Mouse (Mus musculus) lung, postnatal 10 days (tissue): ENCODE data around the gene Srd5a1.
"Not testable (repeated sequence)": the region's sequence is repeated elsewhere in the genome, so short reads cannot be mapped to it uniquely, and the experiment has no call there.

Experiments
- DNase-seq: peaks from one replicate; pipeline ENCODE4 v3.0.0; 2021

The Srd5a1 gene

GRCm38 (mm10) chr13:69611398-69612174, at the start of gene Srd5a1:
TSS of gene Srd5a1 (minus strand) at chr13:69611442.
- peak; percentile 100 for DNase-seq

- DNase-seq = no peak
These were observed 43.3 kb upstream of the Srd5a1 start for GRCm38 (mm10) chr13:69654508-69654907.

GRCm38 (mm10) chr13:69646481-69646880, 35.2 kb upstream of the Srd5a1 start:
- DNase-seq = no peak

GRCm38 (mm10) chr13:69645694-69646423, 34.6 kb upstream of the Srd5a1 start:
- DNase-seq = no peak

- DNase-seq = no peak
These were observed 33.4 kb upstream of the Srd5a1 start for GRCm38 (mm10) chr13:69644427-69645166.

GRCm38 (mm10) chr13:69643937-69644336, 32.7 kb upstream of the Srd5a1 start:
- DNase-seq = peak; percentile 11

GRCm38 (mm10) chr13:69642656-69643216, 31.5 kb upstream of the Srd5a1 start:
- no peak for DNase-seq

GRCm38 (mm10) chr13:69641017-69641416, 29.8 kb upstream of the Srd5a1 start:
- no peak for DNase-seq

- DNase-seq = no peak
These were observed 29.3 kb upstream of the Srd5a1 start for GRCm38 (mm10) chr13:69640541-69640940.

- DNase-seq = no peak
These were observed 28.9 kb upstream of the Srd5a1 start for GRCm38 (mm10) chr13:69640126-69640525.

GRCm38 (mm10) chr13:69639251-69639650, 28.0 kb upstream of the Srd5a1 start:
- DNase-seq = no peak

GRCm38 (mm10) chr13:69638108-69638626, 26.9 kb upstream of the Srd5a1 start:
- no peak for DNase-seq

GRCm38 (mm10) chr13:69637657-69638056, 26.4 kb upstream of the Srd5a1 start:
- DNase-seq = no peak

GRCm38 (mm10) chr13:69636816-69637215, 25.6 kb upstream of the Srd5a1 start:
- DNase-seq = no peak

- DNase-seq = no peak
These were observed 25.1 kb upstream of the Srd5a1 start for GRCm38 (mm10) chr13:69636375-69636774.

- DNase-seq = not testable (repeated sequence)
These were observed 24.6 kb upstream of the Srd5a1 start for GRCm38 (mm10) chr13:69635836-69636235.

GRCm38 (mm10) chr13:69633988-69634387, 22.7 kb upstream of the Srd5a1 start:
- DNase-seq = no peak

GRCm38 (mm10) chr13:69633551-69633950, 22.3 kb upstream of the Srd5a1 start:
- no peak for DNase-seq

- no peak for DNase-seq
These were observed 20.4 kb upstream of the Srd5a1 start for GRCm38 (mm10) chr13:69631659-69632058.

- DNase-seq = no peak
These were observed 19.9 kb upstream of the Srd5a1 start for GRCm38 (mm10) chr13:69631111-69631510.

- no peak for DNase-seq
These were observed 19.3 kb upstream of the Srd5a1 start for GRCm38 (mm10) chr13:69630576-69630975.

GRCm38 (mm10) chr13:69627941-69628340, 16.7 kb upstream of the Srd5a1 start:
- DNase-seq = no peak

GRCm38 (mm10) chr13:69624510-69624909, 13.3 kb upstream of the Srd5a1 start:
- DNase-seq = no peak
